Comparison of ENCODE assay signal across 26 mouse cellular contexts in genomic region chr8:127287816-127288215, GRCm38 (mm10).
"Had no signal": no experiment of that assay in that cellular context is flagged by ENCODE, and none has a peak within 500 bp of the region (broad histone marks: within the 10 kb centered on the region; RNA-seq: fewer than 3 reads in every experiment).

No protein-coding gene starts in this region.

- H3K27ac ChIP-seq: gastrocnemius, adult 2 months; heart, embryonic 10.5 days; hindbrain, embryonic 10.5 days; hindbrain, embryonic 12.5 days; hindbrain, embryonic 14.5 days; left cerebral cortex, adult 2 months; limb, embryonic 10.5 days; limb, embryonic 12.5 days; liver, embryonic 13.5 days; liver, embryonic 15.5 days had no signal

- H3K27me3 ChIP-seq: heart, embryonic 12.5 days; hindbrain, embryonic 12.5 days; limb, embryonic 12.5 days; liver, embryonic 13.5 days; liver, embryonic 15.5 days had no signal

- H3K4me1 ChIP-seq: heart, embryonic 10.5 days; heart, embryonic 12.5 days; hindbrain, embryonic 10.5 days; limb, embryonic 12.5 days; liver, embryonic 13.5 days; liver, embryonic 15.5 days had no signal

- ATAC-seq: hindbrain, embryonic 16.5 days; inflammation-experienced regulatory T-cells, adult 6 months; intestine, embryonic 16.5 days had no signal

- H3K4me2 ChIP-seq: heart, embryonic 12.5 days; hindbrain, embryonic 12.5 days; hindbrain, embryonic 14.5 days; limb, embryonic 12.5 days; liver, embryonic 13.5 days; liver, embryonic 15.5 days had no signal

- H3K9ac ChIP-seq: heart, embryonic 12.5 days; hindbrain, embryonic 12.5 days; hindbrain, embryonic 14.5 days; limb, embryonic 12.5 days; liver, embryonic 13.5 days; liver, embryonic 15.5 days had no signal

- H3K36me3 ChIP-seq: heart, embryonic 10.5 days; hindbrain, embryonic 12.5 days; limb, embryonic 12.5 days; liver, embryonic 13.5 days; liver, embryonic 15.5 days had no signal

- H3K4me3 ChIP-seq: gastrocnemius, adult 2 months; heart, embryonic 10.5 days; heart, embryonic 12.5 days; hindbrain, embryonic 10.5 days; hindbrain, embryonic 12.5 days; layer of hippocampus, adult 2 months; left cerebral cortex, adult 2 months; limb, embryonic 10.5 days; limb, embryonic 12.5 days; liver, embryonic 13.5 days; liver, embryonic 15.5 days had no signal

- DNase-seq: gastrocnemius, adult 2 months; gastrocnemius, postnatal 10 days; gastrocnemius, postnatal 25 days; heart, adult 18-20 months; heart, postnatal 10 days; heart, postnatal 4 days; kidney, adult 18-20 months; kidney, adult 8-10 months; kidney, postnatal 10 days; kidney, postnatal 25 days; kidney, postnatal 4 days; liver; liver, embryonic 13.5 days had no signal

- H3K9me3 ChIP-seq: heart, embryonic 10.5 days; heart, embryonic 12.5 days; limb, embryonic 10.5 days; liver, embryonic 13.5 days; liver, embryonic 15.5 days had no signal
